Mouse (Mus musculus) bone marrow, adult 2 months (tissue): ENCODE measurements around the gene Dennd2c.

ENCODE experiments used
- CTCF ChIP-seq: fragments of 200-500 bp; IDR thresholded peaks from 2 replicates; pipeline ENCODE4 v1.5.1; 2011; ENCODE audit warnings: low read length, control low read depth; ENCODE audit not compliant: control insufficient read depth, insufficient read depth
- POLR2A ChIP-seq: fragments of 200-500 bp; IDR thresholded peaks from 2 replicates; pipeline ENCODE4 v1.6.1; 2011; ENCODE audit warnings: low read depth, mild to moderate bottlenecking, control low read depth, low read length, borderline replicate concordance; ENCODE audit not compliant: control insufficient read depth

DNA sequence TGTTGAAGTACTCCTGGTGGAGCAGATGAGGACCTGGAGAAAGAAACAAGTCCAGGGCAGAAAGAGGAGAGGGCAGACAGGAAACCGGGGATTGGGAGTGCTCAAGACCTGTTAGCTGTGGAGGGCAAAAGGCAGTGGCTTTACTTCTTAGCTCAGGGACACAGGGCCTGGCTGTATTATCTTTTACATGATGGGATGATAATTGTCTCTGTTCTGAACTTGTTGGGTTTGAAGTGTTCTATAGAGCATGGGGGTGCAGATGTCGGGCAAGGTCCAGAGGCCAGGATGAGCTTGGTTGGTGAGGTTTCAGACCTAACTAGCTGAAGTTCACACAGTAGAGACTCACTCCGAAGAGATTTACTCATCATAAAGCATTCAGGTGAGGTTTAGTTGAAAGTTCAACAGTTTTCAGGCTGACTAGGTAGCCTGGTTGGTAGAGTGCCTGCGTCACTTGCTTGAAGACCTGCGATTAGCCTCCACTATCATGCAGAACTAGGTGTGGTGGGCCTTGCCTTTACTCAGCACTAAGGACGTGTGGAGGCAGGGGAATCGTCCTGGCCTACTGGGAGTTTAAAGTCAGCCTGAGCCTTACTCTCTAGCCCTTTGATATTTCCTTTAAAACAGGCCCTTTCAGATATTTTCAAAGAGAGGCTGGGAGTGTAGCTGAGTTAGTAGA, 5.3 kb downstream of the Dennd2c start:
- TF ChIP-seq CTCF, result no peak
- no peak for TF ChIP-seq POLR2A
